Mouse (Mus musculus) layer of hippocampus, adult 18-20 months (tissue): ENCODE data around the gene Lgalsl. TPM values are rescaled to one million over a fixed set of nuclear protein-coding genes. Genes with fewer than 3 reads are reported as not detected.

Source experiments
- DNase-seq, 2 experiments: peaks; one replicate each; pipeline ENCODE4 v3.0.0; 2022; ENCODE audit warnings: low spot score in 2 of 2
- total RNA-seq, 2 experiments: library from RNA; stranded (reverse); gene quantifications; 2 replicates each; pipeline ENCODE4 v1.2.3; 2021

The Lgalsl gene
- total RNA-seq, 2 experiments from 2014 or later, result 78.3 to 80.4 TPM

DNA sequence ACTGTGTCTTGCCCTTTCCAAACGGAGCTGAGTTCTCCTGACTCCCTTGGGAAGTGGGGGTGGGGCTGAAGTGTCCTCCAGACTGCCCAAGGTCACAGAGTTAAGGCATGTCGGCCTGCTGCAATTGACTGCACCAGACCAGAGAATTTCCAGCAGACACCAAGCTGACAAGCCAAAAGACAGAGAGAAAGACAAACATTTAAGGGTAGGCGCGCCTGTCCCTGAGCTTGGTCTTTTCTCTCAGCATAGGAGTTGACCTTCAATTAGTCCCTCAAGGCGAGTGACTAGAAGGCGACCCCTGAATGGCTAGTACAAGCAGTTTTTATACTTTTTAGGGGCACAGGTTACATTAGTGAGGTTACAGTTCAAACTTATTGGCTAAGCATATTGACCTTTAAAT is 46.1 kb downstream of the Lgalsl start:
- DNase-seq, result no peak

DNA sequence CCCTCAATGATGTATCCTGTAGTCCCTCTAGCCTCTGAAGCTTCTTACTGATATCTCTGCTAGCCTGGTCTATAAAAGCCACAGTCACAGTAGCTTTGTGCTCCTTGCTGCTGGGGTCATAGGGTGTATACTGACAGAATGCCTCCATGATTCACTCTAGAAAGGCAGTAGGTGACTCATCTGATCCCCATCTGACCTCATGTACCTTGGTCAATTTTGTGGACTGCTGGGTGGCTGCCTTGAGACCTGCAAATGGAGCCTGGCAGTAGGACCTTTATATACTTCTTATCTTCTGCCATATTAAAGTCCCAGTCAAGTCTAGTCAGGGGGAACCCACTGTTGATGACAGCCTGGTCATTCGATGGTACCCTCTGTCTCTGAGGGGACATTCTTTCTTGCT is 47.4 kb downstream of the Lgalsl start:
- DNase-seq, result no peak

DNA sequence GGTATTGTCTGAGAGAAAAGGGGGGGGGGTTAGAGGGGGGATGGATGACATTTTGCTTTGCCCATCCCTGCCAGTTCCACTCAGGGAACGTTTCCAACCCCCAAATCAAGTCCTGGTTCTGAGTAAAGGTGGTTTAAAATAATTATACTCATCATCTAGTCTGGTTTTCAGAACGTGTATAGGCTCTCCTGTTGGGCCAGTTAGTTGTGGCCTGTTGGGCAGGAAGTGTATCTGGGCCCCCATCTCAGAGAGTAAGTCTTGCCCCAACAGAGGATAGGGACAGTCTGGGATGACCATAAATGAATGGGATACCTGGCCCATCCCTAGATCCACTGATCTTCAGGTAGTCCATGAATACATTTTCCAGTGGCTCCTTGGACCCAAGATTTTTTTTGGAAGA is 48.2 kb downstream of the Lgalsl start:
- DNase-seq, result no peak

DNA sequence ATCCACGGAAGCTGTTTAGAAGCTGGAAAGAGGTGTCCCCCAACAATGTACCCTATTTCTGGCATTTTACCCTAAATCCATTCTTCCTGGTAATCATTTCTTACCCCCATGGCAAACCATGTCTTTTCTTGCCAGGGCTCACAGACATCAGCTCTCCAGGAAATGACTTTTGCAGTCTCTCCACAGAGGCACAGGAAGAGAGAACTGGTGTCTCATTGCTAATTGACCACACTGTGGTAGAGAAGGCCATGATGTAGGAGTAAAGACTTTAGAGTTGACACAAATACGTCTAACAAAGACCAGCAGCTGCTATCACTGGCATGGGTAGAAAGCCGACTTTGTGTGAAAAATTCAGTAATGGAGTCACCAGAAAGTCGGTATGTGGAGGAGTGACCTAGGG is 50.5 kb downstream of the Lgalsl start:
- no peak for DNase-seq

DNA sequence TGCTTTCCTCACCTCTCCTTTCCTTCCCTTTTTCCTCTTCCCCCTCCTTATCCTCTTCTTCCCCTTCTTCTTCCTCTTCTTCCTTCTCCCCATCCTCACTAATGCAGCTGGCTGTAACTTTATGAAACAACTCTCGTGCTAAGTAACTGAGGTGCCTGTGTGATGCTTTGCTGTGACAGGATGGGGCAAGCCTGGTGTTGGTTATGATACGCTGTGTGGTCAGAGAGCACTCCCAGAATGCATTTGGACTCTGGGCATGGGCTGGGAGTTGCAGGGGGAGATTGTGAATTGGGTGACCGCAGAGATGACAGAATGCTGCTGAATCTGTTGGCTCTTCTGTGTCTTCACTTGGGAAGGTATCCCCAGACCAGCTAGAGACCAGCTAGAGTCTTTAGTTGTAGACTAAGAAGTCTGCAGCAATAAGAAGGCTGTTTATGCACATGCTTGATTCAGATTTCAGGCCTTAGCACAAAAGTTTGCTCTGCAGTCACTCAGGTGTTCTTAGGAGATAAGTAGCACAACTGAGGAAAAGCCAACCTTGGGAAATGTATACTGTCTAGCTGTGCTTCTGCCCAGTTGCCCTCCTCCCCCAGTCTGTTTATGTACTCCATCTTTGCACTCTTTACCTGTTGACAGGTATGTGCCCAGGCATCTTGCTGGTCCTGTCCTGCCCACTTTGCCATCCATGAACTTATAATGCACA is 51.8 kb downstream of the Lgalsl start:
- no peak for DNase-seq

DNA sequence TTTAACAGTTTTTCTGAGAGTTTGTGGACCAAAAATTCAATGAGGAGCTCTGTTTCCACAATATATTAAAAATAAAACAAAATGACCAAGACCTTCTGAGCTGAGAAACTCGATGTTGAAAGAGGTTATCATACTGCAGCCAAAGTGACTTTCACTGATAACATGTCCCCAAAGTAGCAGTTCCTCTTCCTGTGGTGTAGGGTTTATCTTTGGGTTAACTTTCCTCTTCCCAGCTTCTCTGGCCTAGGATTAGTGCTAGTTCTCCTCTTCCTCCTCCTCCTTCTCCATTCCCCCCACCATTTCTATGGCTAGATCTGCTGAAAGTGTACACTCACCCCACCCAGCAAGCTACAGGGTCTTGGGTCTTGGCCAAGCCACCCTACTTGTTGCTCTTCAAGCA is 52.6 kb downstream of the Lgalsl start:
- DNase-seq, result no peak

DNA sequence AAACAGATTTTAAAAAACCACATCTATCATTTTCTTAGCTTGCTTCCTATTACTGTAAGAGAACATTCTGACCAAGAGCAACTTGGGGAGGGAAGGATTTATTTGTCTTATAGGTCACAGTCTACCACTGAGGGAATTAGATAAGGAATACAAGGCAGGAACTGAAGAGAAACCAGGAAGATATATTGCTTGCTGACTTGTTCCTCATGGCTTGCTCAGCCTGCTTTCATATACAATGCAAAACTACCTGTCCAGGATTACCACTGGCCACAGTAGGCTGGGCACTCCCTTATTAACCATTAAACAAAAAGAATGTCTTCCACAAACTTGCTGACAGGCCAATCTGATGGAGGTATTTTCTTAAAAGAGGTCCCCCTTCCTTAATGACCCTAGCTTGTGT is 54.2 kb downstream of the Lgalsl start:
- DNase-seq, result no peak

Other genes with a start within 250 kb of the Lgalsl start
- 10 to 100 TPM; 83.0 to 90.9 TPM for gene Aftph, start 89.5 kb downstream of the Lgalsl start, total RNA-seq